Mouse (Mus musculus) testis, adult 2 months (tissue): ENCODE results near the gene Atrnl1. TPM values are rescaled to one million over a fixed set of nuclear protein-coding genes. Genes with fewer than 3 reads are reported as not detected.

ENCODE experiments used
- H3K27ac ChIP-seq: fragments of 200-500 bp; 2 replicates; pipeline ENCODE4 v1.5.1; 2012; ENCODE audit warnings: low read depth, low read length; ENCODE audit not compliant: control insufficient read depth, insufficient read depth
- H3K27me3 ChIP-seq: fragments of 200-500 bp; 2 replicates; pipeline ENCODE4 v1.6.1; 2012; ENCODE audit warnings: mild to moderate bottlenecking, low read length, moderate library complexity; ENCODE audit not compliant: control insufficient read depth, insufficient read depth
- H3K36me3 ChIP-seq: fragments of 200-500 bp; 2 replicates; pipeline ENCODE4 v1.6.1; 2012; ENCODE audit warnings: mild to moderate bottlenecking, low read length; ENCODE audit not compliant: control insufficient read depth, insufficient read depth
- H3K4me1 ChIP-seq: fragments of 200-500 bp; 2 replicates; pipeline ENCODE4 v1.6.1; 2012; ENCODE audit warnings: low read length; ENCODE audit not compliant: control insufficient read depth, insufficient read depth
- H3K4me3 ChIP-seq: fragments of 200-500 bp; 2 replicates; pipeline ENCODE4 v1.5.1; 2012; ENCODE audit warnings: low read depth, mild to moderate bottlenecking, low read length, moderate library complexity, mixed read lengths; ENCODE audit not compliant: control insufficient read depth
- CTCF ChIP-seq: fragments of 200-500 bp; IDR thresholded peaks from 2 replicates; pipeline ENCODE4 v1.5.1; 2012; ENCODE audit warnings: low read depth, mild to moderate bottlenecking, inconsistent platforms, low read length, moderate library complexity; ENCODE audit not compliant: control insufficient read depth, insufficient read depth, insufficient replicate concordance
- POLR2A ChIP-seq: fragments of 200-500 bp; IDR thresholded peaks from 2 replicates; pipeline ENCODE4 v1.6.1; 2012; ENCODE audit warnings: low read depth, mild to moderate bottlenecking, inconsistent platforms, low read length, moderate library complexity; ENCODE audit not compliant: control insufficient read depth
- polyA plus RNA-seq: library from polyadenylated mRNA; depleted of rRNA; stranded (reverse); fragments of >200 nt; gene quantifications from 2 replicates; pipeline ENCODE4 v1.2.3, GENCODE M21; 2012

Atrnl1 gene
- polyA plus RNA-seq, 1 experiment, result 3.8 TPM

GRCm38 (mm10) chr19:57943308-57943707, 332.5 kb downstream of the Atrnl1 start:
- TF ChIP-seq POLR2A (no peak), CTCF (no peak)
- no peaks in the 10 kb centered on the region for H3K36me3 ChIP-seq
- peaks cover 4% of the 10 kb centered on the region; the same call in 1 of the 2 replicates for H3K4me1 ChIP-seq
- H3K27me3 ChIP-seq, result no peaks in the 10 kb centered on the region
- H3K27ac ChIP-seq, result no peak overlapping the region
- no peak overlapping the region for H3K4me3 ChIP-seq

DNA sequence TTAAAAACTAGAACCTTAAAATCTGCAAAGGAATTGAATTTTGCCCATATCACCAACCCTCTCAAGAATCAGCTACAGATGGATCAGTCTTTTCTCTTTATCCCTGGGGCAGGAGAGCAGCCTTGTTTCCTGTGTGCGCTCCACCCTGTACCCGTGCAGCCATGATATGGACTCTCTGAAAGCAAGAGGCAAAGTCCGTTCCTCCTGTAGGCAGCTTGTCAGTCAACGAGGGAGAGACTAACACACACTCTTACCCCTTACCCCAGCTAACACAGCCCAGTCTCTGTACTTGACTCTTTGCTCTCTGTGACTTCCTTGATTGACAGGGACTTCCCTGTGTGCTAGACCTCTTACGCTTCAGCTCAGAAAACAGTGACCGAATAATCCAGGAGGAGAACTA, 333.8 kb downstream of the Atrnl1 start:
- Histone ChIP-seq H3K27me3 (no peaks in the 10 kb centered on the region), H3K4me3 (no peak overlapping the region), H3K4me1 (peaks cover 4% of the 10 kb centered on the region; the same call in 1 of the 2 replicates), H3K36me3 (no peaks in the 10 kb centered on the region), H3K27ac (no peak overlapping the region)
- TF ChIP-seq CTCF (no peak), POLR2A (no peak)

- Histone ChIP-seq H3K4me1 (peaks cover 4% of the 10 kb centered on the region; the same call in 1 of the 2 replicates), H3K27ac (no peak overlapping the region), H3K36me3 (no peaks in the 10 kb centered on the region), H3K4me3 (no peak overlapping the region), H3K27me3 (no peaks in the 10 kb centered on the region)
- TF ChIP-seq POLR2A, result no peak
- TF ChIP-seq CTCF, result no peak
Observed at GRCm38 (mm10) chr19:57945626-57946250, 334.9 kb downstream of the Atrnl1 start.

DNA sequence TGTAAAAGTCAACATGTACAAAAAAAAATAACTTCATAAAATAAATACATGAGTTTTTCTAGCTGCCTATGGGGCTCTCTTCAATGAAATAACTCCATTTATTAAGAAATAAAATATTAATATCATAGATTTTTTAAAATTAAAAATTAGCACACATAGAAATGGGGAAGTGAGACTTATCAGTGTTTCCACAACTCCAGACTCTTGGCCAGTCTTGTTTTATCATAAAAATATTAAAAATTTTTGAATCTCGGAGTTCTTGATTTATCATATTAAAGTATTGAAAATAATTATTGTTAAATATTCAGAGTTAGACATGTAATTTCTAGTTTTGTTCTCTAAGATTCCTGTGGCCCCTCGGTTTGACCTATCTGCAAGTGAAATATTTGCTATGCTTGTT, 337.7 kb downstream of the Atrnl1 start:
- Histone ChIP-seq H3K27me3 (no peaks in the 10 kb centered on the region), H3K36me3 (no peaks in the 10 kb centered on the region), H3K4me3 (no peak overlapping the region), H3K27ac (no peak overlapping the region), H3K4me1 (no peaks in the 10 kb centered on the region; the same call in 1 of the 2 replicates)
- TF ChIP-seq CTCF (no peak), POLR2A (no peak)

DNA sequence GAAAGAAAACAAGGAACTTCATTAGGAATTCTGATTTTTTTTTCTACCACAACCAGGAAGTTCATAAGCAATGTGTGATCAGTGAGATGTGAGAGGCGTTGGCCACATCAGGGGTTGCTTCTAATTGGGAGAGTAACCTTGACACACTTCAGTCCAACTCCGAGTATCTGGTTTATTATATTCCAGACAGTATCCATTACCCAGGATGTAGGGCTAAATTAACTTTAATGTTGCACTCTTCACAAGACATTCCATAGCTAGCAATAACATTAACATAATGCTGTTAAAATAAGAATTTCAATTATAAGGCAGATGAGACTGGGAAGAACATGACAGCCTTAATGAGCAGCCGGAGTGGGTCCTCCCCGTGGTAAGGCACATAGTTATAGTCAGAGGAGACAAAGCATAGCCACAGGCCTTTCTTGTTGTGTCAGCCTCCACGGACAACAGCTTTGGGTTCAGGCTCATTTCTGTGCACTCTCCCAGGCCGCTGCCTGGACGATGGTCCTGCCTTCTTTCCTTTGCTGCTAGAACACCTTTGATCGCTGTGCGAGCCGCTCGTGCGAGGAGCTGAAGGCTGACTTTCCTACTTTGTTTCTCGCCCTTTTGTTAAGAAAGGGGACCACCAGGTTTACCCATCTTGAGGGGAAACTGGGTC, 338.6 kb downstream of the Atrnl1 start:
- H3K4me1 ChIP-seq, result no peaks in the 10 kb centered on the region; the same call in 1 of the 2 replicates
- no peak overlapping the region for H3K4me3 ChIP-seq
- H3K27ac ChIP-seq, result no peak overlapping the region
- H3K27me3 ChIP-seq, result no peaks in the 10 kb centered on the region
- H3K36me3 ChIP-seq, result no peaks in the 10 kb centered on the region
- TF ChIP-seq CTCF, result no peak
- TF ChIP-seq POLR2A, result no peak

GRCm38 (mm10) chr19:57954131-57954530, 343.3 kb downstream of the Atrnl1 start:
- H3K27ac ChIP-seq, result no peak overlapping the region
- TF ChIP-seq CTCF, result no peak
- no peak for TF ChIP-seq POLR2A
- H3K27me3 ChIP-seq, result no peaks in the 10 kb centered on the region
- H3K4me3 ChIP-seq, result no peak overlapping the region
- H3K36me3 ChIP-seq, result no peaks in the 10 kb centered on the region
- H3K4me1 ChIP-seq, result no peaks in the 10 kb centered on the region; the same call in 1 of the 2 replicates

DNA sequence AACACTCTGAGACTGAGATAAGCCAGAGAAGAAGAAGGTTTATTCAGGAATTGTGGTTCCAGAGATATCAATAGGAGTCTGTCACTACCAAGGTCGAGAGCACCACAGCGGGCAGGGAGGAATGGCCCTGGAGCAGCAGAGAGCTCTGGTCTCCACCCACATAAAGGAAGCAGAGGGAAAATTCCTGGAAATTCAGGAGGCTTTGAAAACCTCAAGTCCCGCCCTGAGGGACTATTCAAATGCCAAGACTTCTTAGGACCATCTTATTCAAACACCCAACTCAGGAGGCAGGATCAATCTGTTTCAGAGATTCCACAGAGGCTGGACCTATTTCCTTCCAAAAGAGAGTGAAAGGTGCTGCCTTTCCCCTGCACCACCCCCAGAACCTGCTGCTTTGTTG, 345.6 kb downstream of the Atrnl1 start:
- Histone ChIP-seq H3K36me3 (no peaks in the 10 kb centered on the region), H3K4me1 (no peaks in the 10 kb centered on the region; the same call in 1 of the 2 replicates), H3K4me3 (no peak overlapping the region), H3K27ac (no peak overlapping the region), H3K27me3 (no peaks in the 10 kb centered on the region)
- TF ChIP-seq CTCF (no peak), POLR2A (no peak)

DNA sequence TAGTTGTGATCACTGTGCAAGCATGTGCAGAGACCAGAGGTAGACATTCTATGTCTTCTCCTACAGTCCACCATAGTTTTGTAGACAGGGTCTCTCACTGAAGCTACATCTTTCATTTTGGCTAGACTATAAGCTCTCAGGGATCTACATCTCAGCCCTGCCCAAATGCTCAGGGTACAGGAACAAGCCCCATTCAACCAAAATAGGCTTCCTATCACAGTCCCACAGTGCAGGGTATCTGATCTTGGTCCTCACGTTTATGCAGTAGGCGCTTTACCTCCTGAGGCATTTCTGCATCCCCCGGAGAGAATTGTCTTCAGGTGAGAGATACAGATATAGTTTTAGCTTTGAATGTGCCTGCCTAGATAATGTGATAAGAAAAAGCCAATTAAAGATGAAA, 346.5 kb downstream of the Atrnl1 start:
- H3K4me3 ChIP-seq, result no peak overlapping the region
- H3K4me1 ChIP-seq, result no peaks in the 10 kb centered on the region; the same call in 1 of the 2 replicates
- H3K27ac ChIP-seq, result no peak overlapping the region
- TF ChIP-seq CTCF (no peak), POLR2A (no peak)
- H3K27me3 ChIP-seq, result no peaks in the 10 kb centered on the region
- H3K36me3 ChIP-seq, result no peaks in the 10 kb centered on the region
